Mouse (Mus musculus) effector memory CD4-positive, alpha-beta T cell, adult 7 months (primary cell): ENCODE data around the gene Selenoh. TPM values are rescaled to one million over a fixed set of nuclear protein-coding genes. Genes with fewer than 3 reads are reported as not detected.

ENCODE experiments used
- polyA plus RNA-seq: library from polyadenylated mRNA; unstranded; fragments of 100-300 nt; shearing (Covaris generic); gene quantifications from one replicate; pipeline ENCODE4 v1.2.1, GENCODE M21; 2017

Selenoh gene
- 49.2 TPM for polyA plus RNA-seq

DNA sequence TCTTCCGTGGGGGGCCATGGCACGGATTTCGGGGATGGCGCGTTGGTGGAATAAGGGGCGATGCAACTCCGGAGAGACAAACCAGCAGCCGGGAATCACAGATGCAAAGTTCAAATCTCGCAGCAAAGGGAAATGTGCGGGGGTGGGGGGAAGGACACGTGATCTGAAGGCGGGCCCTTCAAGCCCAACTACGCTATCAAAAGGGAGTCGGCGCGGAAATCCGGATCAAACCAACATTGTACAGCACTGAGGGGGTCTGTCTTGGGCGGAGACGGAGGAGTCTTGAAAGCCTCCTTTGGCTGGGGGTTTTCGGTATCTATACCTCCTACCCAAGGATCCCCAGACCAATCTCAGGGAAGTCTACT lies at the start of gene Selenoh:
TSS of gene Selenoh (minus strand) at position 202 of the 365 bp plus-strand sequence.

DNA sequence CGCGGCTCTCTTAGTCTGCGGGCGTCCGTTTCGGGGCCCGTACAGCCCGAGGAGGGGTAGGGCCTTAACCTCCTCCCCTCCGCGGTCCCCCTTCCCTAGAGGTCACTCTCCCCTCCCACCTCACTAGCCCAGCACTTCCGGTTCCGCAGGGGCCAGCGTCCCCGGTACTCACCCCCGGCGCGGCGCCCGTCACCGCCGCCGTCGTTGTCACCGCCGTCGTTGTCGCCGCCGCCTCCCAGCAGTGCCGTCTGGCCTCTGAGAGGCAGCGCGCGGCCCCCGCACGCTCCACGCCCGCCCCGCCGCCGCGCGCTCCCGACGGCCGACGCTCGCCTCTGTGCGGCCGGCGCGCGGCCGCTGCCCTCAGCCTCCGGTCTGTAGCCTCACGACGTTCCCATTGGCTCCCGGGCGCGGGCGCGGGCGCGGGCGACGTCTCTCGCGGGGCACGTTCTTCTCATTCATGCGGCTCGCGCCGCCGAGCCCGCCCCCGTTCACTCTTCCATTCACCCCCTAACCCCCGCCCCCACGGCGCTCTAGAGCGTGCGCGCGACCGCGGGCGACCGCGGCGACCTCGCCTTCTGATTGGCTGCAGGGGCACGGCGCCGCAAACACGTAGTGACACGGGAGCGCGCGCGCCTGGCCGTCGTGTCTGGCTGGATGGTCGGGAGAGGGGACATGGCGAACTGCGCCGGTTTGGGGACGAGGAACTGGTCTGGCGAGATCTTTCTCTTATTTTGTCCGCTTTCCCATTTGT lies 44.4 kb upstream of the Selenoh start, which contains the start of gene Zdhhc5:
TSS of gene Zdhhc5 (minus strand) at position 370 of the 751 bp plus-strand sequence.

DNA sequence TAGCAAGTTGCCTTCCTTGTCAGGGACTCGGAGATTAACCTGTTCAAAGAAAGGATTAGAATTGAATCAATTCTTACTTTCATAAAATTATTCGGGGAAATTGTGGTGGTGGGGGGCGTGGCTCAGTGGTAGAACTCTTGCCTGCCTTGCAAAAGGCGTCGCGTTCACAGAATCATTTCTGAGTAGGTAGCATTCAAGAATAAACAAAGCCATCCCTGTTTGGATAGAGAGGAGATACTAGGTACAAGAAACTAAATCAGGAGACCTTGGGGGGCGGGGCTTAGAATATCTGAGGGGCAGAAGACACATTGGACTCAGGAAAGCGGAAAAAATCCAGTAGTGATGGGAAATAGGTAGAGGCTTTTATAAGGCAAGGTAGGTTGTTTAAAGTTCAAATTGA lies 8.4 kb upstream of the Selenoh start, which contains the start of gene Tmx2:
TSS of gene Tmx2 (minus strand) at position 125 of the 400 bp plus-strand sequence.

DNA sequence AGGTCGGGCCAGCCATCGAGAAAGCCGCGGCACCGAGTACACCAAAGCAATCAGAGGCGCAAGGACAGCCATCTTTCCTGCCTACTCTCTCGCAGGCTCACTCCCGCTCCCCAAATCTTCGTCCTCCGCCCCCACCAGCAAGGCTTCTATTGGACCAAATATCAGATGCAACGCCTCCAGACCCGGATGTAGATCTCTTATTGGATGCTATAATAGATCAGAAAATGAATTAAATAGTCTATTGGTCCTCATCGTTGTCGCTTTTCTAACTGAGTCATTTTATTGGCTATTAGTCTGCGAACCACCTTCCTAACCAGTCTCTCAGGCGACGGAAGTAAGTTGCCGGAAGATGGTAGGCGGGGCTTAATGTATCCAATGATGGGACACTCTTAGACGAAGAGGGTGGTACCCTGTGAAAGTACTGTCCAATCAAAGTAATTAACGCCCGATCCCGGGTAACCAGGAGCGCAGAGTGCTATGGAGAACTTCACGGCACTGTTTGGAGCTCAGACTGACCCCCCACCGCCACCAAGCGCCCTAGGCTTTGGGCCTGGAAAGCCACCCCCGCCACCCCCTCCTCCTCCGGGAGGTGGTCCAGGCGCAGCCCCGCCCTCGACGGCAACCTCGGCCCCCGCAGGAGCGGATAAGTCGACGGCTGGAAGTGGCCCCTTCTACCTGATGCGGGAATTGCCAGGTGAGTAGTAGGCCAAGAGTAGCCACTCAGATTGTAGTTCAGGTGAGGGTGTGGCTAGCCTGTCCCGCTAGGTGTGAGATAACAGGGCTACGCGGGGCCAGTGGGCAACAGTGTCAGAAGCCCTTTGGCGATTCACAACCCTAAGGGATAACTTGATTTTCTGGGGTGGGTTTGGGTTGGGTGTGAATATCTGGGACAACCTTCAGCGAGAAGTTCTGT lies 7.7 kb upstream of the Selenoh start, which contains the start of the genes Gm28635 and Med19:
TSS of gene Gm28635 (minus strand) at position 74 of the 913 bp plus-strand sequence.
TSS of gene Med19 (plus strand) at position 435 of the 913 bp plus-strand sequence.

DNA sequence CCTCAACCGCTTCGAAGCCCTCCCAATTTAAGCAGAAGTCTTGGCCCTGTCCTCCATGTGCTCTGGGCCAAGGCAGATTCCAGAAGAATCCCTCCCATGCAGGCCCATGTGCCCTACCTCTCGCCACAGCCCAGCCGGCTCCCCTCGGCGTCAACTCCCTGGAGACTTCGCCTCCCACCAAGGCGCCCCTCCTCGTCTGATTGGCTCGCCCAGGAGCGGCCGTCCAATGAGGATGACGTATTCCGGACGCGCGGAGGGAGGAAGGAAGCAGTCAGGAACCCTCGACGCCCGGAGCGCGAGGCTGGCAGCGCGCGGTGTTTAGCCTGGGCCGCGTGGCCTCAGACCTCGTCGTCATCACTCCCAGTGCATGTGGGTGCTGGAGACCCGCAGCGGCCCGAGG lies 11.8 kb downstream of the Selenoh start, which contains the start of gene Btbd18:
TSS of gene Btbd18 (plus strand) at position 274 of the 400 bp plus-strand sequence.

DNA sequence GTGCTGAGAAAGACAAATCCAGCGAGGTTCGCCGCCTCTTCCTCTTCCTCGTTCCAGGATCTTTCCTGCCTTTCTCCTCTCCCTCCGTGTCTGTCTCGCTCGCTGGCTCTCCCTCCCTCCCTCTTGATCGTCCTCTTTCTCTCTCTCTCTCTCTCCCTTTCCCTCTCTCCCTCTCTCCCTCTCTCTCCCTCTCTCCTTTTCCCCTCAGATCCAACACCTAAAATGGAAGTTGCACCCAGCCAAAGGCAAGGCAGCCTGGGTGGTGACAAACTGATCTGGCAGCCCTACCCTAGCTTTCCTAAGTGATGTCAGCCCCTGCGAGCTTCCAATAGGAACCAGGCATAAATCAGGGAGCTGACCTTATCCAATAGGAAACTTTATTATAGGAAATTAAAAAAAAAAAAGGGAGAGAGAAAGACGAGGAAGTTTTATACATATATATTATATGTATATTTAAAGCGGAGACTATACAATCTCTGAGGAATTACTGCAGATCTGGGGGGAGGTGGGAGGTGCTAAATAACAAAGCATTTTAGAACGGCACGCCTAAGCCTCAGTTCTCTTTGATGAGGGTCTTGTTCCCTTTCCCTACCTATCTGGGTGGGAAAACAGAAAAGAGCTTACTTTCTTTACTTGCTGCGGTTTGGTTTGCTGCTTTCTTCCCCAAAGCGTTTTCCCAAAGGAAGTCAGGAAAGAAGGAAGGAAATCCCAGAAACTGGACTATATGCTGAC lies 19.9 kb downstream of the Selenoh start, which contains the start of gene Ctnnd1:
TSS of gene Ctnnd1 (minus strand) at position 302 of the 732 bp plus-strand sequence.

Other genes with a start within 250 kb of the Selenoh start
- gene Calcrl, start 245.4 kb downstream of the Selenoh start, polyA plus RNA-seq: 26.9 TPM
- gene Tfpi, start 194.0 kb downstream of the Selenoh start, polyA plus RNA-seq: 2.6 TPM
- gene Ctnnd1, start 20.0 kb downstream of the Selenoh start, polyA plus RNA-seq: not detected
- gene Btbd18, start 11.7 kb downstream of the Selenoh start, polyA plus RNA-seq: not detected
- not detected for gene Gm28635, start 7.3 kb upstream of the Selenoh start, polyA plus RNA-seq
- gene Med19, start 7.6 kb upstream of the Selenoh start, polyA plus RNA-seq: 14.0 TPM
- gene Tmx2, start 8.4 kb upstream of the Selenoh start, polyA plus RNA-seq: 54.1 TPM
- gene Zdhhc5, start 44.4 kb upstream of the Selenoh start, polyA plus RNA-seq: 54.3 TPM
- gene Clp1, start 56.6 kb upstream of the Selenoh start, polyA plus RNA-seq: 93.8 TPM
- 0.99 TPM for gene Ypel4, start 63.3 kb upstream of the Selenoh start, polyA plus RNA-seq
- not detected for gene Gm19426, start 72.9 kb upstream of the Selenoh start, polyA plus RNA-seq
- gene Serping1, start 104.7 kb upstream of the Selenoh start, polyA plus RNA-seq: 0.45 TPM
- gene Ube2l6, start 128.1 kb upstream of the Selenoh start, polyA plus RNA-seq: 6.1 TPM
- gene Smtnl1, start 151.9 kb upstream of the Selenoh start, polyA plus RNA-seq: not detected
- 14.3 TPM for gene Timm10, start 156.2 kb upstream of the Selenoh start, polyA plus RNA-seq
- 19.3 TPM for gene Slc43a1, start 168.1 kb upstream of the Selenoh start, polyA plus RNA-seq
- not detected for gene Rtn4rl2, start 215.9 kb upstream of the Selenoh start, polyA plus RNA-seq